Mouse (Mus musculus) liver, postnatal 0 days (tissue): Measurements from ENCODE around the gene Clybl.

Experiments
- CTCF ChIP-seq: sonication (generic); IDR thresholded peaks from 2 replicates; pipeline ENCODE4 v1.5.1; 2016; ENCODE audit warnings: antibody characterized with exemption, low read depth
- EP300 ChIP-seq: IDR thresholded peaks from 2 replicates; pipeline ENCODE4 v1.6.1; 2016; ENCODE audit warnings: antibody characterized with exemption, low read depth, mild to moderate bottlenecking

DNA sequence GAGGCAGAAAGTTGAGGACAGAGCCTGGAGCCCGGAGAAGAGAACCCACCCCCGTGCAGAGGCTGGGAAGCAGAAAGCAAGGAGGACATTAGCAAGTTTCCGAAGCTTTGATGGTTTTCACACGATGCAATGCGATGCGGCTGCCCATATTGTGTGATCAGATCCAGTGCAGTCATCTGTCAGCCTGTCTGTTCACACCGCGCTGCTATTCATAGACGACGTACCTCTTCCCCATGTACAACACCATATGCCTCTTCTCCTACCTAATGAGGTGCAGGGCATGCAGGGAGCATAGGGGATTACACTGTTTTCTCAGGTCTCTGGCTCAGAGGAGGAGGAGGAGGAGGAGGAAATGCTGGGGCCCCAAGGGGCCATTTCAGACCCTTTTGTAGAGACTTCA lies 255.3 kb downstream of the Clybl start:
- no peak for TF ChIP-seq CTCF
- no peak for TF ChIP-seq EP300
